Comparison of ENCODE assay signal across 9 mouse cellular contexts in genomic region chr11:84042808-84043762, GRCm38 (mm10). TPM values are rescaled to one million over a fixed set of nuclear protein-coding genes. Genes with fewer than 3 reads are reported as not detected.
A peak's percentile ranks its signal among the peaks of the same experiment; 100 is the strongest.
DNase-seq lines count a peak whose midpoint lies in the region; ATAC-seq and TF ChIP-seq lines count a peak whose summit lies in the region.
"Had no signal": no experiment of that assay in that cellular context is flagged by ENCODE, and none has a peak within 500 bp of the region (broad histone marks: within the 10 kb centered on the region; RNA-seq: fewer than 3 reads in every experiment).

No protein-coding gene starts in this region.

- H3K9me3 ChIP-seq in lung, postnatal 0 days (ENCODE audit: low read length): no peaks in the 10 kb centered on the region
- H3K9me3 ChIP-seq in hindbrain, embryonic 15.5 days: no peaks in the 10 kb centered on the region
- no peaks in the 10 kb centered on the region for H3K9me3 ChIP-seq in midbrain, embryonic 12.5 days
- H3K9me3 ChIP-seq: liver, embryonic 15.5 days had no signal

- ATAC-seq in lung, postnatal 0 days: peak; percentile 57
- ATAC-seq in hindbrain, embryonic 15.5 days (ENCODE audit: low FRiP score, low read depth): peak; percentile 88
- peak; percentile 93 for ATAC-seq in midbrain, embryonic 12.5 days (ENCODE audit: low FRiP score, low read depth)
- ATAC-seq in activated CD4-positive, CD25-positive, alpha-beta regulatory T cell, adult 4 months: no peak

- 60% methylated on average over 14 of the region's 14 CpGs for WGBS in lung, postnatal 0 days
- WGBS in hindbrain, embryonic 15.5 days: 19% methylated on average over 14 of the region's 14 CpGs
- WGBS in midbrain, embryonic 12.5 days: 21% methylated on average over 14 of the region's 14 CpGs

- no peak overlapping the region for H3K4me3 ChIP-seq in lung, postnatal 0 days (ENCODE audit: low read depth, low read length)
- H3K4me3 ChIP-seq in hindbrain, embryonic 15.5 days: no peak overlapping the region
- no peak overlapping the region for H3K4me3 ChIP-seq in midbrain, embryonic 12.5 days
- H3K4me3 ChIP-seq: liver, embryonic 15.5 days had no signal

- H3K36me3 ChIP-seq in lung, postnatal 0 days (ENCODE audit: insufficient read depth, low read length): peaks cover 12% of the 10 kb centered on the region; the same call in 1 of the 2 replicates
- peaks cover 8% of the 10 kb centered on the region for H3K36me3 ChIP-seq in hindbrain, embryonic 15.5 days
- H3K36me3 ChIP-seq in midbrain, embryonic 12.5 days: peaks cover 28% of the 10 kb centered on the region

- no peak for DNase-seq in lung, postnatal 0 days (ENCODE audit: low spot score)
- DNase-seq in lung, postnatal 4 days: no peak
- peak; percentile 67 for DNase-seq in embryo, embryonic 9.5 days (ENCODE audit: extremely low spot score)
- DNase-seq in kidney, adult 9 months: no peak
- DNase-seq in kidney, adult 18-20 months: no peak

- no peak overlapping the region for H3K4me2 ChIP-seq in lung, postnatal 0 days (replicated peaks; ENCODE audit: low read depth, low read length)
- peak overlapping the region; percentile 14; the same call in 1 of the 2 replicates for H3K4me2 ChIP-seq in hindbrain, embryonic 15.5 days
- H3K4me2 ChIP-seq in midbrain, embryonic 12.5 days (replicated peaks): peak overlapping the region; percentile 12
- H3K4me2 ChIP-seq: liver, embryonic 15.5 days had no signal

- TF ChIP-seq EP300 in lung, postnatal 0 days (IDR thresholded peaks at IDR 0.05): no peak

- no peaks in the 10 kb centered on the region for H3K27me3 ChIP-seq in lung, postnatal 0 days (replicated peaks; ENCODE audit: insufficient read depth, low read length)
- no peaks in the 10 kb centered on the region for H3K27me3 ChIP-seq in hindbrain, embryonic 15.5 days
- peaks cover 53% of the 10 kb centered on the region for H3K27me3 ChIP-seq in midbrain, embryonic 12.5 days
- H3K27me3 ChIP-seq: liver, embryonic 15.5 days had no signal

- H3K4me1 ChIP-seq in lung, postnatal 0 days (ENCODE audit: insufficient read depth, low read depth, low read length): no peaks in the 10 kb centered on the region
- H3K4me1 ChIP-seq in hindbrain, embryonic 15.5 days (replicated peaks): peaks cover 25% of the 10 kb centered on the region
- peaks cover 44% of the 10 kb centered on the region for H3K4me1 ChIP-seq in midbrain, embryonic 12.5 days
- H3K4me1 ChIP-seq: liver, embryonic 15.5 days had no signal

- no peak overlapping the region for H3K9ac ChIP-seq in lung, postnatal 0 days (replicated peaks; ENCODE audit: low read depth)
- H3K9ac ChIP-seq in hindbrain, embryonic 15.5 days: 0 out of 2 replicates have a peak overlapping the region, but pooled peaks have one; percentile 29
- no peak overlapping the region; the same call in 1 of the 2 replicates for H3K9ac ChIP-seq in midbrain, embryonic 12.5 days (replicated peaks)
- H3K9ac ChIP-seq: liver, embryonic 15.5 days had no signal

- no peak for TF ChIP-seq CTCF in lung, postnatal 0 days (IDR thresholded peaks at IDR 0.05)

- H3K27ac ChIP-seq in lung, postnatal 0 days (ENCODE audit: low read length): no peak overlapping the region
- peak overlapping the region; percentile 84 for H3K27ac ChIP-seq in hindbrain, embryonic 15.5 days (replicated peaks)
- H3K27ac ChIP-seq in midbrain, embryonic 12.5 days (replicated peaks): peak overlapping the region; percentile 69
- H3K27ac ChIP-seq: liver, embryonic 15.5 days had no signal

RNA-seq across cellular contexts. Expression of gene Dusp14, which starts 26.0 kb away (rescaled TPM):
- polyA plus RNA-seq in lung, postnatal 0 days (2015; fragmentation: Nextera tagmentation; extraction: Ambion mirVana): 66.7 and 69.2 TPM in 2 replicates
- 10.1 and 12.0 TPM in 2 replicates for polyA plus RNA-seq in hindbrain, embryonic 15.5 days (2015; fragmentation: Nextera tagmentation; extraction: Ambion mirVana)
- polyA plus RNA-seq in midbrain, embryonic 12.5 days (2016; fragmentation: Nextera tagmentation; extraction: Ambion mirVana): 7.6 and 7.8 TPM in 2 replicates
- polyA plus RNA-seq in activated CD4-positive, CD25-positive, alpha-beta regulatory T cell, adult 4 months (2017; shearing (Covaris generic)): 10 to 100 TPM; 11.4 to 17.0 TPM
